Mouse (Mus musculus) layer of hippocampus, adult 8-10 months (tissue): Measurements from ENCODE around the gene Cdk12. TPM values are rescaled to one million over a fixed set of nuclear protein-coding genes. Genes with fewer than 3 reads are reported as not detected.
A peak's percentile ranks its signal among the peaks of the same experiment; 100 is the strongest.

Source experiments
- DNase-seq, 2 experiments: peaks; one replicate each; pipeline ENCODE4 v3.0.0; 2022; ENCODE audit warnings: low spot score in 2 of 2
- total RNA-seq, 4 experiments: library from RNA; stranded (reverse); gene quantifications; 2 replicates each; pipeline ENCODE4 v1.2.4; 2022

Cdk12 gene
- total RNA-seq, 4 experiments from 2014 or later: 38.8 to 43.5 (median 42.3) TPM

DNA sequence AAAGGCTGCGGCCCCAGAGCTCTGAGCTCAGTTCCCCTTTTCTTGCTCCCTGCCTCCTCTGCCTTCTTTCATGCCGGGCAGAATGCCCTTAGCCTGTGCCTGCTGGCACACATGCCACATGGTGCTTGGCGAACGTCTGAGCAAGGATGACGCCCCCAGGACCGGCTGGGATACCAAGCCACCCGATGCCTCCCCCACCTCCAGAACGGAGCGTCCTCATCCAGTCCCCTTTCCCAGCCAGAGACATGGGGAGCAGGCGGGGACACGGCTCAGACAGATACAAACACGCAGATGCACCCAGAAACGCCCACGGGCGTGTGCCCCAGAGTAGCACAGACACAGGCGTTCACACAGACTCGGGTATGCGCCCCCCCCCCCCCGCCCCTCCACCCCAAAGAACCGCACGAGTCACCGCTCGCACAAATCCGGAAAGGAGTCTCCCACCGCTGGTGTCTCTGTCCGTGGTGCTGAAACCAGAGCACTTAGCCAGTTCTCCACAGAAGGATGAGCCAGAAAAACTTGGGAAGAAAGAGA is 111.0 kb downstream of the Cdk12 start:
- DNase-seq: peak; percentile 84 to 89

- no peak for DNase-seq
These were observed 114.6 kb downstream of the Cdk12 start for GRCm38 (mm10) chr11:98317479-98317878.

DNA sequence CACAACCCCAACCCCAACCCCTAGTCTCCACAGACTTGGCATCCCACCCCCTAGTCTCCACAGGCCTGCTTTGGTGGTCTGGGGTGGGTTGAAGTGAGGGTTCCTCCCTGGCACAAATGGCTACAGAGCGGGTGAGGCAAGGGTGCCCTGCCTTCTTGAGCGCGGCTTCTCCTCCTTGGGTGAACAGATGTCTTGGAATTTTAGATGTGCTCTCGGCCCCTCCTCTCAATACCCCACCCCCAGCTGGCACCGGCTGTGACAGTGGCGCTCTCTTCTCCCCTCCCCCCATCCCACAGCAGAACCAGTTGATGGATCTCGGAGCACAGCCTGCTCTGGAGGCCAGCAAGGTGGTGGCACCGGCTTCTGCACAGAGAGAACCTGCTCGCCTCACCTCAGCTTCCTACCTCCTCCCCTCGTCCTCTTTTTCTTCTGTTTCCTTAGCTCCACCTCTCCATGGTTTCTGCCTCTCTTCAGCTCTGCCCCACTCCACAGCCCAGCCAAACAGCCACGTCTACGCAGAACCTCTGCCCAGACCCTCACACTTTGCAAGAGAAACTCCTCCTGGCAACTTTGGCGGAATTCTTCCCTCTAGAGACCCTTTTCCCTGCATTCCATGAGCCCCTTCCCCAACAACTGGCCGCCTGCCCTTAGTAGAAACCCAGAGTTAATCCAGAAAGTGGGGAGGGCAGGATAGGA is 115.7 kb downstream of the Cdk12 start:
- no peak for DNase-seq

DNA sequence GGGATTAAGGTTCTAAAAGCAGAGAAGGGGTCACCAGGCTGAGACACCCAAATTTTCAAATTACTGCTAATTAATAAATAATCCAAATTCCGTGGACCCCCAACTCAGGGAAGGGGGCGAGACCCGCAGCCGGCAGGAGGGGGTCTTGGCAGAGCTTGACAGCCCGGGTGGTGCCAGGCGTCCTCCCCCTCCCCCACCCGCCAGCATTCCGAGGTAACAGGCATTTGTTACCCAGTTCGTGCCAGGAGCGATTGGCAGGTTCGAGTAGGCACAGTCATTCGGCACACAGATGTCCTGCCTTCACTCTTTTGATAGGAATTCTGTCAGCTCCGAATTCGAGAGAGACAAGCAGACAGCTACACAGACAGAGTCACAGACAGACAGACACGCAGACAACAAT is 116.3 kb downstream of the Cdk12 start:
- peak in 1 of 2 experiments; percentile 63 for DNase-seq

DNA sequence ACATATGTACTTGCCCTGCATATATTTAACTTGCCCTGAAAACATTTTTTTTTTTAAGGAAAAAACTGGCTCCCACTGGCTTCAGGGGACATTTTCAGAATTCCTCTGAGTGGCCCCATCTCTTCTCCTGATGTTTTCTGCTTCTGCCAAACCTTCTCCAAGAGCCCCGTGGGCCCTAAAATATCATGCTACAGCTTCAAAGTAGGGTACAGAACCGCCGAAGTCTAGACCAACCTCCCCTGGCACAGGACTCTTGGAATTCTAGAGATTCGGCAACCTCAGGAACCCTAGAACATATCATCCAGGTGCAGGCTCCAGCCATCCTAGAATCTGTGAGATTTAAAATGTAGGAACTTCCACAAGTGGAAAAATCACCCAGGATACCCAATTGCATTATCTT is 116.7 kb downstream of the Cdk12 start:
- DNase-seq: no peak

- DNase-seq: no peak
These were observed 117.1 kb downstream of the Cdk12 start for GRCm38 (mm10) chr11:98319944-98320343.

DNA sequence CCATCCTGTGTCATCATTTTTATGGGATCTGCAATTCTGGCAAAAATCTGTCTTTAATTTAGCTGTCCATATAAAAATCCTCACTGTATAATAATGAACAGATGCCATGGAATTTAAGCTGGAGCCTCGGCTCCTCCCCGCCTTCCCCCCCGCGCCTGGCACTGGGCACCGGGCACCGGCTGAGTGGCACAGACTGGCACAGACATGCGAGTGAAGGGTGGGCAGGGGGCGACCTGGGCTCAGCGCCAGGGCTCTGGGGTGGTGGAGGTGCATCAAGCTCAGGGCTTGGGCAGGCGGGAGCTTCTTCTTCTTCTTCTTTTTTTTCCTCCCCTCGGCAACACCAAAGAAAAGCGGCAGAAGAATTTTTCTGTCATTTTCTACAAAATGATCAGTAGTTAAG is 117.5 kb downstream of the Cdk12 start:
- no peak for DNase-seq

- DNase-seq: no peak
These were observed 118.2 kb downstream of the Cdk12 start for GRCm38 (mm10) chr11:98320806-98321676.

- DNase-seq: no peak
These were observed 118.8 kb downstream of the Cdk12 start for GRCm38 (mm10) chr11:98321677-98322003.

DNA sequence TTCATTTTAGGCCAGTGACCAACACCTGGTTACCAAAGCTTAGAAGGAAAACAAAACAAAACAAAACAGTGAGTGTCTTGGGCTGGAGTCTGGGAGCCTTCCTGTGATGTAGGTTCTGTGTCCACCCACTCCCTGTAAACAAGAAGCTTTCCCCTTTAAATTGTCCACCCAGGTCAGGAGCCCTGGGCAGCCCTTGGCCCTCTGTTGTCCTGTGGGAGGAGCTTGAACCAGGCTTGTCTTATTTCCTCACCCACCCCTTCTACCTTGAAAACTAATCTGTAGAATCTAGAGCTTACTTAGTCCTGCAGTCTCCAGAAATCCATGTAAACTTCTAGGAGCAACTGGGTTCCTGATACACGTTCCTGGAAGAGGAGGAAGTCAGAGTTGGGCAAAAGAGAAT is 119.3 kb downstream of the Cdk12 start:
- no peak for DNase-seq

DNA sequence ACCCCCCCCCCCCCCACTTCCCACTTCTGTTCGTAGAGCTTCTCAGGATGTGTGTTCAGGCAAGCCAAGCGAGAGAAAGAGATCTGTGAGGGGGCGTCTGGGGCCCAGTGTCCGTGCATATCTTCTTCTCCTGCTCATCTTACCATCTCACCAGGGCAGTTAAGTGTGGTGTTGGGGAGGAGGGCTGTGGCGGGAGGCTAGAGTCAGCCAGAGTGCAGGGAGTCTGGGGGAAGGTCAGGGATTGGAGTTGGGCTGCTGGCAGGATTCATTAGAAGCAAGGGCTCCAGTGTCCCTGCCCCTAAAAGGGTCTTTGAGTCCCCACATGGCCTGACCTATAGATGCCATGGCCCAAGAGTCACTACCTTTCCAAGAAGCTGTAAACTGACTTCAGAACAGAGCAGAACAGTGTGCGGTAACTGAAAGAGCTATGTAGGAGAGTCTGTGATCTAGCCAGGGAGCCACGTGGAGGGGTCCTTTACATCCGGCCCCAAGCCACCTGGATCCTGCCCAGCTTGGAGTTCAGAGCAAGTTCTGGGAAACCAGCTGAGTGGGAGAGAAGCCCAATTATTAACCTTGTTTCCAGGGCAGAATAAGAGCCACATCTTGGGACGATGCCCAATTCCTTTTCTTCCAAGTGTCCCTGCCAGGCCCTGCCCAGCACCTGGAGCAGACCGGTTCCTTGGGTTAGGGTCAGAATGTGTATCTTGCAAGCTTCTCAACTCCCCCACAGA is 120.4 kb downstream of the Cdk12 start:
- no peak for DNase-seq

DNA sequence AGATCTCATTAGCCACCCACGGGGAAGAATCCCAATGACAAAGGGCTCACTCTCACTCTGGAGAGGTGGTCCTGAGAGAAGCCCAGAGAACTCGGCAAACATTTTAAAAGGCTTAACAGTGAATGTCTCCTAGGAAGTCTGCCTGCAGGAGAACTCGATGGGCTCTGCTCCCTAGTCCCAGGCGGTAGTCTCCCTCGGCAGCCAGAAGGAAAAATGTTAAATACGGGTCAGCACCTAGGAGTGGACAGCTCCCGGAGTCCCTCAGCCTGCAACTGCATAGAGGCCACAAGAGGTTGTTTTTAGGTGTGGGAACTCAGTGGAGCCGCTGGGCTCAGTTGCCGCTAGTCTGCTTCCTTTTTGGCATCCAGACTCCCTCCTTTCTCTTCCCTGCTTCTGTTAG is 121.1 kb downstream of the Cdk12 start:
- DNase-seq: no peak

GRCm38 (mm10) chr11:98325191-98325820 is 122.4 kb downstream of the Cdk12 start:
- no peak for DNase-seq

GRCm38 (mm10) chr11:98325821-98326218 is 123.0 kb downstream of the Cdk12 start:
- peak in 1 of 2 experiments; percentile 11 for DNase-seq

DNA sequence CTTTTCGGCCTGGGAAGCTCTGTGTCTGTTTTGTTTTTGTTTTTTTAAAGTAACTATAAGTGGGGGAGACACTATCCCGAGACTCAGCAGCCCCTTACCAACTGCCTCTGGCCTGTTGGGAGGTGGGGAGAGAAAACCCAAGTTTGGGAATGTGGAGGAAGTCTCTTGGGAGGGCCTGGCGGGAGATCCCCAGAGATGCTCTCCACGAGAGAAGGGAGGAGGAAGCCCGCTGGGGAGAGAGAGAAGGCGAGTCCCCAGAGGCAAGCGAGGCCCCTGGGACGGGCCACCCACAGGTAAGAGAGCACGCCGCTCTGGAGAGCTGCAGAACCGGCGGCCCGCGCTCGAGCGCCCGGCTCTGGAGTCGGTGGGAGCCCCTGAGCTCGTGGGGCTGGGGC is 123.9 kb downstream of the Cdk12 start:
- DNase-seq: peak in 1 of 2 experiments; percentile 3

DNA sequence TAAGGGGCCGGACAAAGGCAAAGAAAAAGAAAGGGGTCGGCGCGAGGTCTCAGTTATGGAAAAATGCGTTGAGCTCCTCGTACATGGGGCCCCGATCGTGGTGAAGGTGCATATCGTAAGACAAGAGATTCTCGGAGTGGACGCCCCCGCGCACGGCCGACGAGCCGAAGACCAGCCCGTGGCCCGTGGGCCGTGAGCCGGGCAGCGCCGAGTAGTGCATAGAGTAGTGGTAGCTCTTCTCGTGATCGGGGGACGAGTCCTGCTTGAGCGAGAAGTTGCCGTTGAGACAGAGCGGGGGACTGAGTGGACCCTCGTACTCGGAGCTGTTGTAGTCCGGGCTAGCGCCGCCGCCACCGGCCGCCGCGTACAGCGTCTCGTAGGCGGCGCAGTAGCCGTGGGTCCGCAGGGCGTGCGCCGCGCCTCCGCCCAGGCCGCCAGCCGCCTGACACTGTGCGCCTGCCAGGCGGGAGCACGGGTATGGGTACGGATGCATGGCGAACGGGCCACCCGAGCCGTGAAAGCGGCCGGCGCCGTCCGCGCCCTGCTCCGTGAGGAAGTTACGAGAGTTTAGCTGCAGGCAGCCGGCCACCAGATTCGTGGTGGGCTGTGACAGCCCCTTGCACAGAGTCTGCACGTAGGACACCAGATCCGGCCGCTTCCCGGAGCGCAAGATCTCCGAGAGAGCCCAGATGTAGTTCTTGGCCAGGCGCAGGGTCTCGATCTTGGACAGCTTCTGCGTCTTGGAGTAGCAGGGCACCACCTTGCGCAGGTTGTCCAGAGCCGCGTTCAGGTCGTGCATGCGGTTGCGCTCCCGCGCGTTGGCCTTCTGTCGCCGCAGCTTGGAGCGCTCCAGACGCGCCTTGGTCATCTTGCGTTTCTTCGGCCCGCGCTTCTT is 124.5 kb downstream of the Cdk12 start:
- peak in 1 of 2 experiments; percentile 15 for DNase-seq

DNA sequence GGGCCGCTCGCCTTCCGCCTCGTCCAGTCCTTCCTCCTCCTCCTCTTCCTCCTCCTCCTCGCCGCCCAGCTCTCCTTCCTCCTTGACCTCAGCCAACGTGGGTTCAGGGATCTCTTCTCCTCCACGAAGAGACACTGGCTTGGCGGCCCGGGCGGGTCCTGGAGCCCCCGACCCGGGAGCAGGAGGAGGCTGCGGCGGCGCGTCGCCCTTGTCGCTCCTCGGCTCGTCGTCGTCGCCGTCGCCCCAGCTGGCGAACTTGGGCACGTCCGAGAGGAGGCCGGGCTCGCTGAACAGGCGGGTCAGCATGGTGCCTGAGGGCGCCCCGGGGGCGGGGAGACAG is 125.1 kb downstream of the Cdk12 start:
- peak in 1 of 2 experiments; percentile 26 for DNase-seq
